Mouse (Mus musculus) heart, postnatal 0 days (tissue): ENCODE results near the gene Rps3.

Experiments
- CTCF ChIP-seq: IDR thresholded peaks from 2 replicates; pipeline ENCODE4 v1.5.1; 2016; ENCODE audit warnings: antibody characterized with exemption, control low read depth, low read depth
- EP300 ChIP-seq: IDR thresholded peaks from 2 replicates; pipeline ENCODE4 v1.6.1; 2016; ENCODE audit warnings: antibody characterized with exemption, low read depth

DNA sequence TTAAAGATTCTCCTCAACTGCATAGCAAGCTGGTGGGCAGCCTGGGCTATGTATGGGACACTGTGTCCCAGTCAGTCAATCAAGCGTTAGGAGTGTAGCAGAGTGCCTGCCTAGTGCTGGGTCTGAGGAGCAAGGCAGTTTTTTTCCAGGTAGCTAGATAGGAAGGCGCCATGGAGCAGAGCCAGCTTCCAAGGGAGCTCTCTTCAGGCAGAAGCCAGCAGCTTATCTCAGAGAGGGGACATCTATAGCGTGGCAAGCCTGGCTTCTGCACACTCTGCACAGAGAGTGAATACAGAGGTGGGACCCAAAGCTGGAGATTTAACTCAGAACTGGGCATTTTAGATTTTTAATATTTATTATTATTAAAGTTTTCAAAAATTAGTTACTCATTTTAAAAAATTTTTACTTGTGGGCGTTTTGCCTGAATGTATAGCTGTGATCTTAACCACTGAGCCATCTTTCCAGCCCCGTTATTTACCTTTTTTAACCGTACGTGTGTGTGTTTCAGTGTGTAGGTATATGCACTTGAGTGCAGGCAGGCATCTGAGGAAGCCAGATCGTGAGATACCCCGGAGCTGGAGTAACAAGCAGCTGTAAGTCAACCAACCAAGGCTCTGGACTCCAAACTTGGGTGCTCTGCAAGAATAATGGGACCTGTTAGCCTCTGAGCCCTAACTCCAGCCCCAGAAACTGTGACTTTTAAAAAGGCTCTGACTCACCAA lies 32.7 kb upstream of the Rps3 start:
- TF ChIP-seq EP300 (no peak), CTCF (no peak)
